ENCODE assay signal across 8 mouse cellular contexts in genomic region chr4:13565921-13566493, GRCm38 (mm10).
DNase-seq lines count a peak whose midpoint lies in the region; ATAC-seq and TF ChIP-seq lines count a peak whose summit lies in the region.

No protein-coding gene starts in this region.

- H3K9ac ChIP-seq in kidney, embryonic 15.5 days = no peak overlapping the region

- 4% methylated on average over 14 of the region's 14 CpGs for WGBS in kidney, embryonic 15.5 days
- 4% methylated on average over 14 of the region's 14 CpGs for WGBS in embryonic facial prominence, embryonic 10.5 days
- 16% methylated on average over 14 of the region's 14 CpGs for WGBS in olfactory bulb, adult 2 months

- ATAC-seq in kidney, embryonic 15.5 days (replicated peaks; ENCODE audit: low FRiP score) = no peak

- H3K4me1 ChIP-seq in kidney, embryonic 15.5 days = peaks cover 10% of the 10 kb centered on the region
- peaks cover 10% of the 10 kb centered on the region for H3K4me1 ChIP-seq in embryonic facial prominence, embryonic 10.5 days
- peaks cover 3% of the 10 kb centered on the region; the same call in 1 of the 2 replicates for H3K4me1 ChIP-seq in olfactory bulb, adult 2 months (ENCODE audit: control insufficient read depth, insufficient read depth, low read length)

- no peaks in the 10 kb centered on the region for H3K9me3 ChIP-seq in kidney, embryonic 15.5 days (replicated peaks)
- no peaks in the 10 kb centered on the region for H3K9me3 ChIP-seq in embryonic facial prominence, embryonic 10.5 days

- H3K4me2 ChIP-seq in kidney, embryonic 15.5 days = peak overlapping the region; percentile 45

- H3K4me3 ChIP-seq in kidney, embryonic 15.5 days (replicated peaks) = peak overlapping the region; percentile 18
- H3K4me3 ChIP-seq in embryonic facial prominence, embryonic 10.5 days = peak overlapping the region; percentile 44
- H3K4me3 ChIP-seq in layer of hippocampus, adult 2 months = peak overlapping the region; percentile 32
- peak overlapping the region; percentile 36 for H3K4me3 ChIP-seq in olfactory bulb, adult 2 months (ENCODE audit: insufficient read depth, low read depth, low read length)

- DNase-seq in kidney, adult 9 months = no peak
- peak; percentile 11 for DNase-seq in embryonic facial prominence, embryonic 10.5 days (ENCODE audit: low spot score)
- DNase-seq in layer of hippocampus, adult 2 months (ENCODE audit: low spot score in 2 of 2) = peak; percentile 23 to 48
- no peak for DNase-seq in thymus, postnatal 14 days
- DNase-seq in kidney, postnatal 25 days = no peak
- no peak for DNase-seq in lung, adult 18-20 months

- no peak for TF ChIP-seq CTCF in layer of hippocampus, adult 2 months (conservative IDR thresholded peaks at IDR 0.05)
- TF ChIP-seq CTCF in olfactory bulb, adult 2 months (IDR thresholded peaks at IDR 0.05; ENCODE audit: insufficient read depth, low read depth, low read length) = no peak

- H3K36me3 ChIP-seq in kidney, embryonic 15.5 days = no peaks in the 10 kb centered on the region
- H3K36me3 ChIP-seq in embryonic facial prominence, embryonic 10.5 days (replicated peaks) = no peaks in the 10 kb centered on the region

- no peak overlapping the region for H3K27ac ChIP-seq in kidney, embryonic 15.5 days
- H3K27ac ChIP-seq in embryonic facial prominence, embryonic 10.5 days (replicated peaks) = no peak overlapping the region
- H3K27ac ChIP-seq in layer of hippocampus, adult 2 months = 0 out of 2 replicates have a peak overlapping the region, but pooled peaks have one; percentile 12
- H3K27ac ChIP-seq in olfactory bulb, adult 2 months (ENCODE audit: insufficient read depth, low read depth, low read length) = 0 out of 2 replicates have a peak overlapping the region, but pooled peaks have one; percentile 15

- TF ChIP-seq POLR2A in olfactory bulb, adult 2 months (IDR thresholded peaks at IDR 0.05; ENCODE audit: insufficient read depth, low read depth, low read length) = no peak

- H3K27me3 ChIP-seq in kidney, embryonic 15.5 days = peaks cover 16% of the 10 kb centered on the region
- H3K27me3 ChIP-seq in embryonic facial prominence, embryonic 10.5 days (replicated peaks; ENCODE audit: low read depth, poor library complexity, severe bottlenecking) = peaks cover 28% of the 10 kb centered on the region

Comparison
In these comparisons a context has a peak if more than half of its experiments do, and no peak if none do; other contexts are left out.
1. H3K27ac ChIP-seq: peak in layer of hippocampus, adult 2 months (single experiment) and olfactory bulb, adult 2 months (single experiment); none in kidney, embryonic 15.5 days (single experiment) and embryonic facial prominence, embryonic 10.5 days (single experiment).
2. DNase-seq: peak in embryonic facial prominence, embryonic 10.5 days (single experiment) and layer of hippocampus, adult 2 months (2 of 2); none in kidney, adult 9 months (single experiment), thymus, postnatal 14 days (single experiment), kidney, postnatal 25 days (0 of 2) and lung, adult 18-20 months (0 of 2).
3. Peak in every context shown above with its lines, with median percentiles within 50 percentile points of each other: H3K4me3 ChIP-seq.